Mouse (Mus musculus) adrenal gland, adult 8-10 months (tissue): Measurements from ENCODE around the gene Fgfrl1. TPM values are rescaled to one million over a fixed set of nuclear protein-coding genes. Genes with fewer than 3 reads are reported as not detected.

Experiments
- total RNA-seq, 4 experiments: library from RNA; stranded (reverse); gene quantifications; 2 replicates each; pipeline ENCODE4 v1.2.4; 2022

Fgfrl1 gene
- total RNA-seq, 4 experiments from 2014 or later = 29.5 to 52.6 (median 34.7) TPM

Other genes starting within 250 kb of the Fgfrl1 start
- 1 to 10 TPM; 1.4 to 3.6 (median 1.8) TPM for gene Mfsd7a, start 243.5 kb upstream of the Fgfrl1 start, total RNA-seq
- 10 to 100 TPM; 35.9 to 45.2 (median 40.5) TPM for gene Pcgf3, start 231.2 kb upstream of the Fgfrl1 start, total RNA-seq
- 1 to 10 TPM; 2.0 to 4.7 (median 3.6) TPM for gene Cplx1, start 142.4 kb upstream of the Fgfrl1 start, total RNA-seq
- gene Gak, start 62.6 kb upstream of the Fgfrl1 start, total RNA-seq = 100 to 1,000 TPM in 2 of 4 experiments, 10 to 100 TPM in 2; 87.2 to 105 (median 95.9) TPM
- 10 to 100 TPM; 27.3 to 34.7 (median 31.8) TPM for gene Tmem175, start 62.6 kb upstream of the Fgfrl1 start, total RNA-seq
- gene Idua, start 32.1 kb upstream of the Fgfrl1 start, total RNA-seq = 10 to 100 TPM; 17.5 to 31.1 (median 22.6) TPM
- gene Dgkq, start 22.7 kb upstream of the Fgfrl1 start, total RNA-seq = 10 to 100 TPM; 15.3 to 39.9 (median 31.0) TPM
- gene Slc26a1, start 16.8 kb upstream of the Fgfrl1 start, total RNA-seq = under 1 TPM; 0.14 to 0.46 (median 0.19) TPM
- gene Rnf212, start 82.6 kb downstream of the Fgfrl1 start, total RNA-seq = not detected
- not detected for gene Tmed11, start 103.0 kb downstream of the Fgfrl1 start, total RNA-seq
- not detected for gene Vmn2r8, start 116.5 kb downstream of the Fgfrl1 start, total RNA-seq
- not detected for gene Vmn2r9, start 160.2 kb downstream of the Fgfrl1 start, total RNA-seq